Mouse (Mus musculus): ENCODE data around the gene Olfr1197. TPM values are rescaled to one million over a fixed set of nuclear protein-coding genes. Genes with fewer than 3 reads are reported as not detected.

The Olfr1197 gene
- not detected in 2 replicates for polyA plus RNA-seq (2016; fragmentation: Nextera tagmentation; extraction: Ambion mirVana)

GRCm38 (mm10) chr2:88732266-88732665, at the start of gene Olfr1197:
TSS of gene Olfr1197 (minus strand) at chr2:88732366.
- no peaks in the 10 kb centered on the region for H3K4me1 ChIP-seq
- no peak within 1 kb of the TSS for H3K27ac ChIP-seq
- 80% methylated on average over 1 of the region's 1 CpGs for WGBS
- H3K27me3 ChIP-seq (ENCODE audit: insufficient read depth, poor library complexity, severe bottlenecking) = no peaks in the 10 kb centered on the region
- no peaks in the 10 kb centered on the region for H3K9me3 ChIP-seq
- H3K36me3 ChIP-seq = no peaks in the 10 kb centered on the region
- H3K4me3 ChIP-seq = no peak within 1 kb of the TSS
- DNase-seq (ENCODE audit: low spot score) = no peak

GRCm38 (mm10) chr2:88770388-88770787, 38.2 kb upstream of the Olfr1197 start, which contains the start of gene Olfr1200:
TSS of gene Olfr1200 (minus strand) at chr2:88770488.
- Histone ChIP-seq H3K4me3 (no peak within 1 kb of the TSS), H3K27ac (no peak within 1 kb of the TSS), H3K36me3 (no peaks in the 10 kb centered on the region), H3K9me3 (no peaks in the 10 kb centered on the region), H3K4me1 (no peaks in the 10 kb centered on the region), H3K27me3 (ENCODE audit: insufficient read depth, poor library complexity, severe bottlenecking) (no peaks in the 10 kb centered on the region)
- 79% methylated on average over 2 of the region's 2 CpGs for WGBS
- no peak for DNase-seq (ENCODE audit: low spot score)

- H3K27me3 ChIP-seq (ENCODE audit: insufficient read depth, poor library complexity, severe bottlenecking) = no peaks in the 10 kb centered on the region
- 83% methylated on average over 2 of the region's 2 CpGs for WGBS
- no peak within 1 kb of the TSS for H3K27ac ChIP-seq
- no peaks in the 10 kb centered on the region for H3K36me3 ChIP-seq
- no peaks in the 10 kb centered on the region for H3K9me3 ChIP-seq
- no peak for DNase-seq (ENCODE audit: low spot score)
- H3K4me3 ChIP-seq = no peak within 1 kb of the TSS
- no peaks in the 10 kb centered on the region for H3K4me1 ChIP-seq
Measured at GRCm38 (mm10) chr2:88760369-88760768, 28.2 kb upstream of the Olfr1197 start, which contains the start of gene Olfr1199. TSS of gene Olfr1199 (minus strand) at chr2:88760469.

- 85% methylated on average over 2 of the region's 2 CpGs for WGBS
Measured at GRCm38 (mm10) chr2:88751270-88751669, 19.1 kb upstream of the Olfr1197 start, which contains the start of gene Olfr1198. TSS of gene Olfr1198 (minus strand) at chr2:88751370.

GRCm38 (mm10) chr2:88743379-88743778, 11.2 kb upstream of the Olfr1197 start:
- no peak for DNase-seq (ENCODE audit: low spot score)
- Histone ChIP-seq H3K36me3 (no peaks in the 10 kb centered on the region), H3K4me1 (no peaks in the 10 kb centered on the region), H3K27me3 (ENCODE audit: insufficient read depth, poor library complexity, severe bottlenecking) (no peaks in the 10 kb centered on the region), H3K9me3 (no peaks in the 10 kb centered on the region), H3K27ac (no peak overlapping the region), H3K4me3 (no peak overlapping the region)
- 80% methylated on average over 3 of the region's 3 CpGs for WGBS

More at GRCm38 (mm10) chr2:88751270-88751669, 19.1 kb upstream of the Olfr1197 start, which contains the start of gene Olfr1198:
- H3K27ac ChIP-seq = no peak within 1 kb of the TSS
- no peaks in the 10 kb centered on the region for H3K36me3 ChIP-seq
- no peaks in the 10 kb centered on the region for H3K27me3 ChIP-seq (ENCODE audit: insufficient read depth, poor library complexity, severe bottlenecking)
- DNase-seq (ENCODE audit: low spot score) = no peak
- H3K4me3 ChIP-seq = no peak within 1 kb of the TSS
- H3K9me3 ChIP-seq = no peaks in the 10 kb centered on the region
- H3K4me1 ChIP-seq = no peaks in the 10 kb centered on the region

- H3K9me3 ChIP-seq = no peaks in the 10 kb centered on the region
- WGBS = 86% methylated on average over 2 of the region's 2 CpGs
- no peak within 1 kb of the TSS for H3K27ac ChIP-seq
- no peak within 1 kb of the TSS for H3K4me3 ChIP-seq
- H3K27me3 ChIP-seq (ENCODE audit: insufficient read depth, poor library complexity, severe bottlenecking) = no peaks in the 10 kb centered on the region
- no peaks in the 10 kb centered on the region for H3K4me1 ChIP-seq
- DNase-seq (ENCODE audit: low spot score) = no peak
- H3K36me3 ChIP-seq = no peaks in the 10 kb centered on the region
Measured at GRCm38 (mm10) chr2:88704497-88704896, 27.7 kb downstream of the Olfr1197 start, which contains the start of gene Olfr1196. TSS of gene Olfr1196 (minus strand) at chr2:88704597.

- no peaks in the 10 kb centered on the region for H3K27me3 ChIP-seq (ENCODE audit: insufficient read depth, poor library complexity, severe bottlenecking)
- no peaks in the 10 kb centered on the region for H3K9me3 ChIP-seq
- no peaks in the 10 kb centered on the region for H3K36me3 ChIP-seq
- no peak within 1 kb of the TSS for H3K4me3 ChIP-seq
- no peak for DNase-seq (ENCODE audit: low spot score)
- no peak within 1 kb of the TSS for H3K27ac ChIP-seq
- no peaks in the 10 kb centered on the region for H3K4me1 ChIP-seq
Measured at GRCm38 (mm10) chr2:88689087-88689486, 43.1 kb downstream of the Olfr1197 start, which contains the start of gene Olfr1195. TSS of gene Olfr1195 (minus strand) at chr2:88689187.

Other genes starting within 250 kb of the Olfr1197 start
- gene Olfr1184, start 248.8 kb downstream of the Olfr1197 start, polyA plus RNA-seq (2016; fragmentation: Nextera tagmentation; extraction: Ambion mirVana) = not detected in 2 replicates
- not detected in 2 replicates for gene Olfr1185-ps1, start 239.0 kb downstream of the Olfr1197 start, polyA plus RNA-seq (2016; fragmentation: Nextera tagmentation; extraction: Ambion mirVana)
- not detected in 2 replicates for gene Olfr1186, start 213.8 kb downstream of the Olfr1197 start, polyA plus RNA-seq (2016; fragmentation: Nextera tagmentation; extraction: Ambion mirVana)
- gene Olfr1188, start 175.4 kb downstream of the Olfr1197 start, polyA plus RNA-seq (2016; fragmentation: Nextera tagmentation; extraction: Ambion mirVana) = not detected in 2 replicates
- gene Olfr1189, start 145.9 kb downstream of the Olfr1197 start, polyA plus RNA-seq (2016; fragmentation: Nextera tagmentation; extraction: Ambion mirVana) = not detected in 2 replicates
- not detected in 2 replicates for gene Olfr1191-ps1, start 91.8 kb downstream of the Olfr1197 start, polyA plus RNA-seq (2016; fragmentation: Nextera tagmentation; extraction: Ambion mirVana)
- not detected in 2 replicates for gene Olfr1192-ps1, start 83.9 kb downstream of the Olfr1197 start, polyA plus RNA-seq (2016; fragmentation: Nextera tagmentation; extraction: Ambion mirVana)
- not detected in 2 replicates for gene Olfr1193, start 56.7 kb downstream of the Olfr1197 start, polyA plus RNA-seq (2016; fragmentation: Nextera tagmentation; extraction: Ambion mirVana)
- gene Olfr1195, start 43.2 kb downstream of the Olfr1197 start, polyA plus RNA-seq (2016; fragmentation: Nextera tagmentation; extraction: Ambion mirVana) = not detected in 2 replicates
- gene Olfr1196, start 27.8 kb downstream of the Olfr1197 start, polyA plus RNA-seq (2016; fragmentation: Nextera tagmentation; extraction: Ambion mirVana) = not detected in 2 replicates
- not detected in 2 replicates for gene Olfr1198, start 19.0 kb upstream of the Olfr1197 start, polyA plus RNA-seq (2016; fragmentation: Nextera tagmentation; extraction: Ambion mirVana)
- not detected in 2 replicates for gene Olfr1199, start 28.1 kb upstream of the Olfr1197 start, polyA plus RNA-seq (2016; fragmentation: Nextera tagmentation; extraction: Ambion mirVana)
- gene Olfr1200, start 38.1 kb upstream of the Olfr1197 start, polyA plus RNA-seq (2016; fragmentation: Nextera tagmentation; extraction: Ambion mirVana) = not detected in 2 replicates
- gene Olfr1201, start 60.7 kb upstream of the Olfr1197 start, polyA plus RNA-seq (2016; fragmentation: Nextera tagmentation; extraction: Ambion mirVana) = not detected in 2 replicates
- gene Olfr1202, start 82.1 kb upstream of the Olfr1197 start, polyA plus RNA-seq (2016; fragmentation: Nextera tagmentation; extraction: Ambion mirVana) = not detected in 2 replicates
- gene Olfr1205, start 97.4 kb upstream of the Olfr1197 start, polyA plus RNA-seq (2016; fragmentation: Nextera tagmentation; extraction: Ambion mirVana) = not detected in 2 replicates
- gene Olfr1204, start 116.9 kb upstream of the Olfr1197 start, polyA plus RNA-seq (2016; fragmentation: Nextera tagmentation; extraction: Ambion mirVana) = not detected in 2 replicates
- gene Olfr1206, start 130.9 kb upstream of the Olfr1197 start, polyA plus RNA-seq (2016; fragmentation: Nextera tagmentation; extraction: Ambion mirVana) = not detected in 2 replicates
- gene Olfr1208, start 169.9 kb upstream of the Olfr1197 start, polyA plus RNA-seq (2016; fragmentation: Nextera tagmentation; extraction: Ambion mirVana) = not detected in 2 replicates
- gene Olfr1209, start 182.8 kb upstream of the Olfr1197 start, polyA plus RNA-seq (2016; fragmentation: Nextera tagmentation; extraction: Ambion mirVana) = not detected in 2 replicates
- gene Olfr1211, start 205.7 kb upstream of the Olfr1197 start, polyA plus RNA-seq (2016; fragmentation: Nextera tagmentation; extraction: Ambion mirVana) = not detected in 2 replicates
- gene Olfr1212, start 221.6 kb upstream of the Olfr1197 start, polyA plus RNA-seq (2016; fragmentation: Nextera tagmentation; extraction: Ambion mirVana) = not detected in 2 replicates
- not detected in 2 replicates for gene Gm13762, start 247.9 kb upstream of the Olfr1197 start, polyA plus RNA-seq (2016; fragmentation: Nextera tagmentation; extraction: Ambion mirVana)

All from heart, embryonic 10.5 days (tissue).